6 mouse cellular contexts compared by ENCODE assay signal in the genomic region with DNA sequence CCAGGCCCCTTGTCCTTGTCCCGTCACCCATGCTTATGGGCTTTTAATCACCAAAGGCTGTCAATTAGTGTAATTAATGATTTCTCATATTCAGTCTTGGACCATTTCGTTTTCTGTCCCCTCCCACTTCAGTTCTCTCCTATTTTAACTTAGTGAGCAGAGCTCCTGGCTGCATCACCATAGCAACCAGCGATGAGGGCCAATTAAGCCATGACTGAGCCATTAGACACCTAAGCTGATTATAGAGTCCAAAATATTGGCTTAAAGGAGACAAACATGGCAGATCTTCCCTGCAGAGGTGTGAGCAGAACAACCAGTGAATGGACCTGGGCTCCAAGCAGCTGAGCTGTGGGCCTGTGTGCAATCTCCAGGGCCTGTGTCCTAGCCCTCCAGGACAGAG. TPM values are rescaled to one million over a fixed set of nuclear protein-coding genes. Genes with fewer than 3 reads are reported as not detected.
"Had no signal": no experiment of that assay in that cellular context is flagged by ENCODE, and none has a peak within 500 bp of the region (broad histone marks: within the 10 kb centered on the region; RNA-seq: fewer than 3 reads in every experiment).

No protein-coding gene starts in this region.

RNA-seq across cellular contexts. Expression of a gene that starts 40.1 kb away (rescaled TPM):
- total RNA-seq: gastrocnemius, adult 2 months; gastrocnemius, postnatal 25 days; heart, adult 18-20 months; heart, adult 8-10 months; heart, postnatal 25 days; liver, adult 2 months had no signal
- polyA plus RNA-seq: liver, adult 2 months had no signal
